Mouse (Mus musculus) C2C12 (cell line): ENCODE results near the gene Smtnl1.

Experiments used
- CTCF ChIP-seq: IDR thresholded peaks from one replicate; pipeline ENCODE4 v1.5.1; 2011; ENCODE audit not compliant: control insufficient read depth, insufficient read depth, insufficient read length
- MAX ChIP-seq: IDR thresholded peaks from one replicate; pipeline ENCODE4 v1.6.1; 2011; ENCODE audit warnings: mild to moderate bottlenecking, control low read depth
- MYOD1 ChIP-seq: IDR thresholded peaks from one replicate; pipeline ENCODE4 v1.6.1; 2011; ENCODE audit warnings: low read depth; ENCODE audit not compliant: control insufficient read depth, insufficient read length
- USF1 ChIP-seq: IDR thresholded peaks from one replicate; pipeline ENCODE4 v1.6.1; 2011; ENCODE audit warnings: low read depth, mild to moderate bottlenecking, control low read depth, moderate library complexity

DNA sequence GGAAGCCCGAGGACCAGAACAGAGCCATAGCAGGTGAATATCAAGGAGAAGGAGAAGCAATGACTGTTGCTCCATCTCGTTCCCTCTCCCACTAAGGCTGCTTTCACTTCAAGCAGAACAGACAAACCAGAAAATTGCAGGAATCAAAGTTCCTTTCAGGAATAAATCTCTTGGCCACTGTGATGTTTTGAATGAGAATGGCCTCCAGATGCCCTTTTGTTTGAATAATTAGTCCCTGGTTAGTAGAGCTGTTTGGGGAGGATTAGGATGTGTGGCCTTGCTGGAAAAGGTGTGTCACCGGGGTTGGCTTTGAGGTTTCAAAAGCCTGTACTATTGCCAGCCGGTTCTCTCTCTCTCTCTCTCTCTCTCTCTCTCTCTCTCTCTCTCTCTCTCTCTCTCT lies 60.2 kb downstream of the Smtnl1 start:
- no peak for TF ChIP-seq CTCF
- no peak for TF ChIP-seq MAX
- no peak for TF ChIP-seq USF1
- TF ChIP-seq MYOD1, result no peak
